Mouse (Mus musculus): ENCODE results near the gene Myo1g. TPM values are rescaled to one million over a fixed set of nuclear protein-coding genes. Genes with fewer than 3 reads are reported as not detected.
A peak's percentile ranks its signal among the peaks of the same experiment; 100 is the strongest.

Gene Myo1g
- 3.4 and 6.8 TPM in 2 replicates for polyA plus RNA-seq (2015; fragmentation: Nextera tagmentation; extraction: Ambion mirVana)

DNA sequence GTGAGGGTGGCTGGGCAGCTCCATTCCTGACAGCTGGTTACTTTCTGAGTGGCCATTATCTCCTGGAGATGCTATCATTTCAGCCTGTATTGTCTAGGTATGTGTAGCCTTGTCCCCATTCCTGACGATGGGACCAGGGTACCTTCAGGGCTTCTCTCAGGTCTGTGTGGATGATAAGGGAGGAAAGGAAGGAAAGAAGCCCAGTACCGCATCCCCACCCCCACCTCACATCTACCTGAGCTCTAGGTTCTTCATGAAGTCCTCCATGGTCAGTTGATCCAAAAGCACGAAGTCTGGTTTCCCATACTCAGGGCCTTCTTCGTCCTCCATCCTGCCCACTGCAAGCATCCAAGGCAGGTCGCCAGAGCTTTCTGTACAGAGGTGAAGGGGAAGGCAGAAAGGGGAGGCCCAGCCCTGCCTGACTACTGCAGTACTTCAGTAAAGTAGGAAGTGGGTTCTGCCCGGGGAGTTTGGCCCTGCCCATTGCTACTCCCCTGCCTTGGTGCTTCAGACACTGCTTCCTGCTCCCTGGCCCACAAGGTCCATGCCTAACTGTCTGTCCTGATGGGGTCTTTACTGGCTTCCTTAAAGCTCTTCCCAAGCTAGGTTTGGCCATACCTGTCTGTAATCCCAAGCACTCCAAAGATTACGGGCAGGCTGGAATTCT, at the start of gene Myo1g:
TSS of gene Myo1g (minus strand) at position 459 of the 667 bp plus-strand sequence.
- Histone ChIP-seq H3K9ac (ENCODE audit: low read length) (0 out of 2 replicates have a peak within 1 kb of the TSS, but pooled peaks have one; percentile 13), H3K36me3 (ENCODE audit: control insufficient read depth, insufficient read depth) (peaks cover 13% of the 10 kb centered on the region), H3K4me1 (ENCODE audit: control insufficient read depth, insufficient read depth, low read length) (no peaks in the 10 kb centered on the region), H3K4me2 (ENCODE audit: low read depth, low read length) (peak within 1 kb of the TSS; percentile 41), H3K27me3 (ENCODE audit: control insufficient read depth, insufficient read depth, low read length) (no peaks in the 10 kb centered on the region), H3K27ac (ENCODE audit: low read length) (no peak within 1 kb of the TSS), H3K4me3 (ENCODE audit: low read length) (peak within 1 kb of the TSS; percentile 34), H3K9me3 (replicated peaks; ENCODE audit: control insufficient read depth, low read length) (no peaks in the 10 kb centered on the region)
- no peak for ATAC-seq (replicated peaks; ENCODE audit: extremely low read depth, insufficient read depth, low FRiP score)
- 61% methylated on average over 7 of the region's 7 CpGs for WGBS

DNA sequence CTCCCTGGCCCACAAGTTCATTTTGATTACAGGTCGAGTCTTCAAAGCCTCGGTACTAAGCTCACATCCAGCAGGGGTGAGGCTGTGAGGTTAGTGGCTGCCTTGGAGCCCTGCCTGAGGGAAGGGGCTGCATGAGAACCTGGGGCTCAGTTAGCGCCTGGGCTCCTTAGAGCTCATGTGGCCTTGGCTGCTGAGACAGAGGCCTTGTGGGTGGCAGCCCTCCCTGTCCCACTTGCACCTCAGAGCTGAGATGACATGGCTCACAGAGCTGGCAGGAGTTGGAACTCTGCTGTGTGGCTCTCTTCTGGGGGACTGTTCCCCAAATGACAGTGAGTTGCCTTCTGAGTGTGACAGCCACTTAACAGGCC, 48.6 kb upstream of the Myo1g start:
- no peak for ATAC-seq (replicated peaks; ENCODE audit: extremely low read depth, insufficient read depth, low FRiP score)
- peaks cover 9% of the 10 kb centered on the region; the same call in 1 of the 2 replicates for H3K36me3 ChIP-seq (ENCODE audit: control insufficient read depth, insufficient read depth)
- no peak overlapping the region for H3K4me2 ChIP-seq (ENCODE audit: low read depth, low read length)
- H3K9me3 ChIP-seq (replicated peaks; ENCODE audit: control insufficient read depth, low read length) = no peaks in the 10 kb centered on the region
- 48% methylated on average over 3 of the region's 3 CpGs for WGBS
- H3K27me3 ChIP-seq (ENCODE audit: control insufficient read depth, insufficient read depth, low read length) = no peaks in the 10 kb centered on the region
- no peak overlapping the region for H3K9ac ChIP-seq (ENCODE audit: low read length)
- H3K4me1 ChIP-seq (ENCODE audit: control insufficient read depth, insufficient read depth, low read length) = peaks cover 18% of the 10 kb centered on the region
- no peak overlapping the region for H3K4me3 ChIP-seq (ENCODE audit: low read length)
- peak overlapping the region; percentile 23; the same call in 1 of the 2 replicates for H3K27ac ChIP-seq (ENCODE audit: low read length)

DNA sequence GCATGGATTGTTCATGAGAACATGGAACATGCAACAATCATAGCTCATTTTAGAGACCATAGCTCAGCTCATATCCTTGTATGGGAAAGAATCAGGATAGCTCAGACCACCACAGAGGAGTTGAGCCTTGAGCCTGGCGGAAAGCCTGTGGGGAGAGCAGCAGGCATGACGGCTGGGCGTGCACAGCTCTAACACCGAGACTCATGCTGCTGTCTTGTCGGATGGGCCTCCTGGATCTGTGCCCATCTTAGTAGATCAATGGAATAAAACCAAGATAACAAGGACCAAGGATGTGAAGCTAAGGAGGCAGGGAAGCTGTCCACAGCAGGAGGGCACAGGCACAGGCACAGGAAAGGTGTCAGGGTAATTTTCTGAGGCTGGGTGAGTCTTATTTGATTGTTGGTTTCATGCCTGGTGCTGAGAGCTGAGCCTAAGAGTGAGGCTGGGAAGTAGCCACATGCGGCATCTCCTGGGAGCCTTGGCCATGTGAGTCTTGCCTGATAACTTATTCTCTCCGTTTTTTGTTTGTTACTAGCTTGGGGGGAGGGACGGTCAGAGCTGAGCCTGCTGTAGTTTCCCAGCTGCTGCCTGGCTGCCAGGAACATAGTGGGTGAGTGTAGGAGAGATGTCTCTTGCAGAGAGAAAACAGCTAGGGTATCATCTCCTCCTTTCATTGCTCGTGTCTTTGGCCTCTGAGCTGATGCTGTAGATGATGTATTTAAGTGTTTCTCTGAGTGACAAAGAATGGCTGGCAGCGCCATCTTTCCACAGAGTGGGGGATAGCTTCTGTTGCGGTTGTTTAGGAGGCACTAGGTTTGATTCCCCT, 48.0 kb upstream of the Myo1g start:
- whole genome bisulfite sequencing = 63% methylated on average over 11 of the region's 11 CpGs
- peaks cover 21% of the 10 kb centered on the region for H3K4me1 ChIP-seq (ENCODE audit: control insufficient read depth, insufficient read depth, low read length)
- no peaks in the 10 kb centered on the region for H3K9me3 ChIP-seq (replicated peaks; ENCODE audit: control insufficient read depth, low read length)
- H3K27me3 ChIP-seq (ENCODE audit: control insufficient read depth, insufficient read depth, low read length) = no peaks in the 10 kb centered on the region
- ATAC-seq (replicated peaks; ENCODE audit: extremely low read depth, insufficient read depth, low FRiP score) = peak; percentile 31; the same call in 1 of the 2 replicates
- no peak overlapping the region for H3K4me3 ChIP-seq (ENCODE audit: low read length)
- no peak overlapping the region for H3K4me2 ChIP-seq (ENCODE audit: low read depth, low read length)
- no peak overlapping the region for H3K9ac ChIP-seq (ENCODE audit: low read length)
- peaks cover 7% of the 10 kb centered on the region; the same call in 1 of the 2 replicates for H3K36me3 ChIP-seq (ENCODE audit: control insufficient read depth, insufficient read depth)
- peak overlapping the region; percentile 27; the same call in 1 of the 2 replicates for H3K27ac ChIP-seq (ENCODE audit: low read length)

DNA sequence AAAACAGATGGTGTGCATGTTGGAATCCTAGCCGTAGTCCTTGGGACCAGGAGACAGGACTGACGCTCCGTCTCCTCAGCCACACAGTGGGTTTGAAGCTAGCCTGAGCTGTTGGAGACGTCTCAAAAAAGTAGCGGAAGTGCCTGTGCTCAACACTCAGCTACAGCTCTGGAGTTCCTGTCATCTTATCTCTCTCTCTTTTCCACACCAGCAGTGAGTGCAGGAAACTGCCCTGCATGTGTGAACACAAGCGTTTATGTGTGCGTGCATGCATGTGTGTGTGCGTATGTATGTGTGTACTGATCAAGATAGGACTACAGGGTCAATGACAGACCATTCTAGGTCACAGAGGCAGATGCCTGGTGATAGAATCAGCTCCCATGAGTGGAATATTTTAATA, 47.2 kb upstream of the Myo1g start:
- Histone ChIP-seq H3K9me3 (replicated peaks; ENCODE audit: control insufficient read depth, low read length) (no peaks in the 10 kb centered on the region), H3K27me3 (ENCODE audit: control insufficient read depth, insufficient read depth, low read length) (no peaks in the 10 kb centered on the region), H3K4me3 (ENCODE audit: low read length) (no peak overlapping the region), H3K4me1 (ENCODE audit: control insufficient read depth, insufficient read depth, low read length) (peaks cover 23% of the 10 kb centered on the region), H3K36me3 (ENCODE audit: control insufficient read depth, insufficient read depth) (peaks cover 6% of the 10 kb centered on the region; the same call in 1 of the 2 replicates), H3K27ac (ENCODE audit: low read length) (peak overlapping the region; percentile 46), H3K4me2 (ENCODE audit: low read depth, low read length) (no peak overlapping the region), H3K9ac (ENCODE audit: low read length) (no peak overlapping the region)
- peak; percentile 53; the same call in 1 of the 2 replicates for ATAC-seq (replicated peaks; ENCODE audit: extremely low read depth, insufficient read depth, low FRiP score)
- WGBS = 35% methylated on average over 8 of the region's 8 CpGs

DNA sequence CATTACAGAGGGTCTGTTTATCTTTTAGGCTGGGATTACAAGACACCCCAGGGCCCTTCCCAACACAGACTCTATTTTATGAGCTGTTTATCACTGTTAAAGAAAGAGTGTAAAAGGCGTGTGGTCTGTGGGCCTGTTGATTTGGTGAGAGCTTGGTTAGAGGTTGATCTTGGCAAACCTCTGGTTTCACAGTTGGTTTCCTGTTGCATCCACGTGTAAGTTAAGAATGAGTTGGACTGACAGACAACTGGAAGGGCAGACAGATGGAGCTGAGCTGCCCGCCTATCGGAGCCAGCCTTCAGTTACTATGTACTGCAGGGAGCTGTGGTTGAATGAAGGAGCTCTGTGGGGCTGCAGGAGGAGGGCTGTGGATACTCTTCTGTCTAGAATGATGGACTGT, 45.7 kb upstream of the Myo1g start:
- 80% methylated on average over 4 of the region's 4 CpGs for WGBS
- Histone ChIP-seq H3K9me3 (replicated peaks; ENCODE audit: control insufficient read depth, low read length) (no peaks in the 10 kb centered on the region), H3K4me3 (ENCODE audit: low read length) (no peak overlapping the region), H3K36me3 (ENCODE audit: control insufficient read depth, insufficient read depth) (peaks cover 1% of the 10 kb centered on the region; the same call in 1 of the 2 replicates), H3K27me3 (ENCODE audit: control insufficient read depth, insufficient read depth, low read length) (no peaks in the 10 kb centered on the region), H3K4me2 (ENCODE audit: low read depth, low read length) (no peak overlapping the region), H3K27ac (ENCODE audit: low read length) (no peak overlapping the region), H3K4me1 (ENCODE audit: control insufficient read depth, insufficient read depth, low read length) (peaks cover 23% of the 10 kb centered on the region), H3K9ac (ENCODE audit: low read length) (no peak overlapping the region)
- no peak for ATAC-seq (replicated peaks; ENCODE audit: extremely low read depth, insufficient read depth, low FRiP score)

DNA sequence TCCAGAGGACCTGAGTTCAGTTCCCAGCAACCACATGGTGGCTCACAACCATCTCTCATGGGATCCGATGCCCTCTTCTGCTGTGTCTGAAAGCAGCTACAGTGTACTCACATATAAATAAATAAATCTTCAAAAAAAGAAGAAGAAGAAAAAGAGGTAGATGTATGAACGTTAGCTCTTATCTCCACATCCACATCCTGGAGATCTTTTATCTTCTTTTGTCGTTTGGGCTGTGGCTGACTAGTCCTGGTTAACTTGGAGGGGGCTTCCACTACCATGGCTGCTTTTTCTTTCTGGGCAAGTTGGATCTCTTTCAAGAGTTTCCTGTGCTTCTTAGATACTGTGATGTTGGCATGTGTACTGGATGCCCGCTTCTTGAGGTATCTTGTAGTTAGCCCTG, 42.4 kb upstream of the Myo1g start:
- Histone ChIP-seq H3K27ac (ENCODE audit: low read length) (no peak overlapping the region), H3K9me3 (replicated peaks; ENCODE audit: control insufficient read depth, low read length) (no peaks in the 10 kb centered on the region), H3K36me3 (ENCODE audit: control insufficient read depth, insufficient read depth) (no peaks in the 10 kb centered on the region), H3K4me1 (ENCODE audit: control insufficient read depth, insufficient read depth, low read length) (peaks cover 15% of the 10 kb centered on the region), H3K9ac (ENCODE audit: low read length) (no peak overlapping the region), H3K27me3 (ENCODE audit: control insufficient read depth, insufficient read depth, low read length) (no peaks in the 10 kb centered on the region), H3K4me2 (ENCODE audit: low read depth, low read length) (no peak overlapping the region), H3K4me3 (ENCODE audit: low read length) (no peak overlapping the region)
- WGBS = 73% methylated on average over 4 of the region's 4 CpGs
- no peak for ATAC-seq (replicated peaks; ENCODE audit: extremely low read depth, insufficient read depth, low FRiP score)

DNA sequence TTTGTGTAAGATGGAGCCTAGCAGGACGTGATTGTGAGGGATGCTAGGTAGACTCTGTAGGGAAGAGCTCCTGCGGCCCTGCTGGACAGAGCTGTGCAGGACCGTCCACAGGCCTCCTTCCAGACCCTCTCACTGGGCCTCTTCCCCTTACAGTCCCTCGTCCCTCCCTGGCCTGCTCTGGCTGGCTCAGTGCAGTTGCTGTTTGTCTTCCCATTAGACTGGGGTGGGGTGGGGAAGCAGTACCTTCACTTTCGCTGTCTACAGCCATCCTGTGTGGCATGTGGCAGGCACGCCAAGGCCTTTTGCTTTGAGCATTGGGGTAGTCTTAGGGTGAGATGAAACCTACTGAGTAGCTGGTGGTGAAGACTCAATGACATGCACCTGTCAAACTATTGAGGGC, 41.6 kb upstream of the Myo1g start:
- no peak overlapping the region; the same call in 1 of the 2 replicates for H3K27ac ChIP-seq (ENCODE audit: low read length)
- no peaks in the 10 kb centered on the region for H3K36me3 ChIP-seq (ENCODE audit: control insufficient read depth, insufficient read depth)
- no peaks in the 10 kb centered on the region for H3K9me3 ChIP-seq (replicated peaks; ENCODE audit: control insufficient read depth, low read length)
- peaks cover 10% of the 10 kb centered on the region; the same call in 1 of the 2 replicates for H3K4me1 ChIP-seq (ENCODE audit: control insufficient read depth, insufficient read depth, low read length)
- ATAC-seq (replicated peaks; ENCODE audit: extremely low read depth, insufficient read depth, low FRiP score) = peak; percentile 39; the same call in 1 of the 2 replicates
- no peaks in the 10 kb centered on the region for H3K27me3 ChIP-seq (ENCODE audit: control insufficient read depth, insufficient read depth, low read length)
- peak overlapping the region; percentile 30; the same call in 1 of the 2 replicates for H3K4me2 ChIP-seq (ENCODE audit: low read depth, low read length)
- 62% methylated on average over 6 of the region's 6 CpGs for WGBS
- H3K9ac ChIP-seq (ENCODE audit: low read length) = no peak overlapping the region
- H3K4me3 ChIP-seq (ENCODE audit: low read length) = peak overlapping the region; percentile 40

DNA sequence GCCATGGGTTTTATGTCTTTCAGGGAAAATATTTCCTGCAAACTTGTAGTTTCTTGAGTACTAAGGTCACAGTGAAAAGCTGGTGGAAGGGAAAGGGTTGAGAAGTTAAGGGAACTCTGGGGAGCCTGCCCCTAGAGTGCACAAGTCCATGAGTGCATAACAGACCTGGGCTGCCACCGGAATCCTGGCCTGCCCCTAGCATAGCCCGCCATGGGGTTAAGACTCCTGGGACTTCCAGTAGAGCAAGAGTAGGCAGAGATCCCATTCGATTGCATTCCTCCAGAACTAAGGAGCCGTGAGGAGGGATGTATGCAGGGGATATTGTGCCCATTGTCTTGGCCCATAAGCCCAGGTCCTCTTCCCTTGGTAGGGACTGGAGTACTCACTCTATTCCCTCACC, 40.7 kb upstream of the Myo1g start:
- H3K27ac ChIP-seq (ENCODE audit: low read length) = peak overlapping the region; percentile 41
- no peaks in the 10 kb centered on the region for H3K36me3 ChIP-seq (ENCODE audit: control insufficient read depth, insufficient read depth)
- ATAC-seq (replicated peaks; ENCODE audit: extremely low read depth, insufficient read depth, low FRiP score) = no peak
- H3K4me1 ChIP-seq (ENCODE audit: control insufficient read depth, insufficient read depth, low read length) = peaks cover 10% of the 10 kb centered on the region; the same call in 1 of the 2 replicates
- H3K27me3 ChIP-seq (ENCODE audit: control insufficient read depth, insufficient read depth, low read length) = no peaks in the 10 kb centered on the region
- peak overlapping the region; percentile 40 for H3K4me3 ChIP-seq (ENCODE audit: low read length)
- peak overlapping the region; percentile 32; the same call in 1 of the 2 replicates for H3K9ac ChIP-seq (ENCODE audit: low read length)
- whole genome bisulfite sequencing = 89% methylated on average over 4 of the region's 4 CpGs
- no peaks in the 10 kb centered on the region for H3K9me3 ChIP-seq (replicated peaks; ENCODE audit: control insufficient read depth, low read length)
- H3K4me2 ChIP-seq (ENCODE audit: low read depth, low read length) = peak overlapping the region; percentile 30

Measured in heart, embryonic 16.5 days (tissue).